Mouse (Mus musculus) heart, embryonic 12.5 days (tissue): Measurements from ENCODE around the gene C1qtnf1. TPM values are rescaled to one million over a fixed set of nuclear protein-coding genes. Genes with fewer than 3 reads are reported as not detected.

Experiments used
- ATAC-seq: fragments of 200-750 bp; cut with Nextera tagmentation; 2 replicates; pipeline ENCODE4 v1.8.0; 2017; ENCODE audit warnings: moderate TSS enrichment, moderate library complexity; ENCODE audit not compliant: insufficient number of reproducible peaks, low FRiP score
- H3K27ac ChIP-seq: fragments of 300-500 bp; sonication (generic); 2 replicates; pipeline ENCODE4 v1.5.1; 2016; ENCODE audit warnings: mild to moderate bottlenecking, moderate library complexity; ENCODE audit not compliant: poor library complexity, severe bottlenecking
- H3K27me3 ChIP-seq: fragments of 300-500 bp; sonication (generic); replicated peaks from 2 replicates; pipeline ENCODE4 v1.6.1; 2016; ENCODE audit warnings: mild to moderate bottlenecking, moderate library complexity
- H3K36me3 ChIP-seq: fragments of 300-500 bp; sonication (generic); 2 replicates; pipeline ENCODE4 v1.6.1; 2016; ENCODE audit warnings: mild to moderate bottlenecking, moderate library complexity
- H3K4me1 ChIP-seq: fragments of 300-500 bp; sonication (generic); replicated peaks from 2 replicates; pipeline ENCODE4 v1.6.1; 2016; ENCODE audit warnings: mild to moderate bottlenecking
- H3K4me2 ChIP-seq: fragments of 300-500 bp; sonication (generic); 2 replicates; pipeline ENCODE4 v1.6.1; 2016; ENCODE audit warnings: mild to moderate bottlenecking, moderate library complexity
- H3K4me3 ChIP-seq: fragments of 300-500 bp; sonication (generic); 2 replicates; pipeline ENCODE4 v1.5.1; 2016; ENCODE audit warnings: mild to moderate bottlenecking
- H3K9ac ChIP-seq: fragments of 300-500 bp; sonication (generic); 2 replicates; pipeline ENCODE4 v1.6.1; 2016; ENCODE audit warnings: mild to moderate bottlenecking, moderate library complexity
- H3K9me3 ChIP-seq: fragments of 300-500 bp; sonication (generic); replicated peaks from 2 replicates; pipeline ENCODE4 v1.6.1; 2016; ENCODE audit warnings: mild to moderate bottlenecking, moderate library complexity
- WGBS: fragments of 180-500 bp; shearing (Covaris S2); methylation state at CpG from one replicate; pipeline ENCODE4 v1.1.7; 2016; 5-methylcytosine and 5-hydroxymethylcytosine counted together
- polyA plus RNA-seq: library from polyadenylated mRNA; unstranded; fragments of >200 nt; fragmentation: Nextera tagmentation; extraction: Ambion mirVana; gene quantifications from 2 replicates; pipeline ENCODE4 v1.2.1, GENCODE M21; 2016

Gene C1qtnf1
- polyA plus RNA-seq, 1 experiment from 2014 or later, result 4.9 TPM

GRCm38 (mm10) chr11:118424621-118425335 lies 3.2 kb upstream of the C1qtnf1 start:
- Histone ChIP-seq H3K4me2 (no peak overlapping the region), H3K9ac (no peak overlapping the region), H3K4me3 (no peak overlapping the region), H3K27me3 (no peaks in the 10 kb centered on the region; the same call in 1 of the 2 replicates), H3K36me3 (no peaks in the 10 kb centered on the region), H3K27ac (no peak overlapping the region), H3K9me3 (no peaks in the 10 kb centered on the region), H3K4me1 (peaks cover 52% of the 10 kb centered on the region)
- 49% methylated on average over 13 of the region's 13 CpGs for WGBS
- no peak for ATAC-seq

- no peak for ATAC-seq
- Histone ChIP-seq H3K4me3 (no peak overlapping the region), H3K4me2 (no peak overlapping the region), H3K27ac (no peak overlapping the region), H3K36me3 (no peaks in the 10 kb centered on the region), H3K9me3 (no peaks in the 10 kb centered on the region), H3K27me3 (no peaks in the 10 kb centered on the region; the same call in 1 of the 2 replicates), H3K9ac (no peak overlapping the region), H3K4me1 (peaks cover 66% of the 10 kb centered on the region)
- 63% methylated on average over 5 of the region's 5 CpGs for WGBS
Observed at GRCm38 (mm10) chr11:118426765-118427164, 1.2 kb upstream of the C1qtnf1 start.

GRCm38 (mm10) chr11:118427266-118427779 lies 680 bp upstream of the C1qtnf1 start:
- WGBS, result 31% methylated on average over 3 of the region's 3 CpGs
- no peak for ATAC-seq
- Histone ChIP-seq H3K4me3 (no peak overlapping the region), H3K4me2 (peak overlapping the region; percentile 61), H3K36me3 (no peaks in the 10 kb centered on the region), H3K9me3 (no peaks in the 10 kb centered on the region), H3K4me1 (peaks cover 72% of the 10 kb centered on the region), H3K9ac (no peak overlapping the region), H3K27me3 (no peaks in the 10 kb centered on the region; the same call in 1 of the 2 replicates), H3K27ac (0 out of 2 replicates have a peak overlapping the region, but pooled peaks have one; percentile 58)

- peak overlapping the region; percentile 58; the same call in 1 of the 2 replicates for H3K9ac ChIP-seq
- 7% methylated on average over 11 of the region's 11 CpGs for WGBS
- H3K27ac ChIP-seq, result peak overlapping the region; percentile 58
- no peaks in the 10 kb centered on the region for H3K36me3 ChIP-seq
- H3K27me3 ChIP-seq, result no peaks in the 10 kb centered on the region; the same call in 1 of the 2 replicates
- H3K4me1 ChIP-seq, result peaks cover 75% of the 10 kb centered on the region
- H3K4me3 ChIP-seq, result peak overlapping the region; percentile 31
- no peak for ATAC-seq
- H3K9me3 ChIP-seq, result no peaks in the 10 kb centered on the region
- peak overlapping the region; percentile 61 for H3K4me2 ChIP-seq
Observed at GRCm38 (mm10) chr11:118428460-118428868, 461 bp downstream of the C1qtnf1 start.

GRCm38 (mm10) chr11:118428944-118429709 lies 1.1 kb downstream of the C1qtnf1 start:
- H3K4me2 ChIP-seq, result peak overlapping the region; percentile 61
- no peak for ATAC-seq
- H3K4me1 ChIP-seq, result peaks cover 75% of the 10 kb centered on the region
- no peaks in the 10 kb centered on the region for H3K9me3 ChIP-seq
- no peaks in the 10 kb centered on the region for H3K36me3 ChIP-seq
- 56% methylated on average over 8 of the region's 8 CpGs for WGBS
- no peaks in the 10 kb centered on the region; the same call in 1 of the 2 replicates for H3K27me3 ChIP-seq
- H3K4me3 ChIP-seq, result peak overlapping the region; percentile 31
- H3K27ac ChIP-seq, result peak overlapping the region; percentile 58; the same call in 1 of the 2 replicates
- peak overlapping the region; percentile 58; the same call in 1 of the 2 replicates for H3K9ac ChIP-seq

- no peaks in the 10 kb centered on the region for H3K36me3 ChIP-seq
- no peak overlapping the region for H3K4me3 ChIP-seq
- peaks cover 71% of the 10 kb centered on the region for H3K4me1 ChIP-seq
- no peak for ATAC-seq
- no peak overlapping the region for H3K9ac ChIP-seq
- no peaks in the 10 kb centered on the region for H3K9me3 ChIP-seq
- 42% methylated on average over 4 of the region's 4 CpGs for WGBS
- no peak overlapping the region for H3K4me2 ChIP-seq
- H3K27ac ChIP-seq, result no peak overlapping the region
- peaks cover 3% of the 10 kb centered on the region; the same call in 1 of the 2 replicates for H3K27me3 ChIP-seq
Observed at GRCm38 (mm10) chr11:118430291-118430885, 2.4 kb downstream of the C1qtnf1 start.

GRCm38 (mm10) chr11:118431100-118431948 lies 3.3 kb downstream of the C1qtnf1 start:
- ATAC-seq, result no peak; the same call in 1 of the 2 replicates
- Histone ChIP-seq H3K9me3 (no peaks in the 10 kb centered on the region), H3K9ac (no peak overlapping the region), H3K27ac (no peak overlapping the region), H3K4me1 (peaks cover 68% of the 10 kb centered on the region), H3K4me2 (no peak overlapping the region), H3K4me3 (no peak overlapping the region), H3K36me3 (no peaks in the 10 kb centered on the region), H3K27me3 (peaks cover 6% of the 10 kb centered on the region; the same call in 1 of the 2 replicates)
- 65% methylated on average over 16 of the region's 16 CpGs for WGBS

GRCm38 (mm10) chr11:118433398-118433868 lies 5.4 kb downstream of the C1qtnf1 start:
- Histone ChIP-seq H3K9ac (no peak overlapping the region), H3K27me3 (0 out of 2 replicates have a peak, but pooled peaks cover 6% of the 10 kb centered on the region), H3K36me3 (no peaks in the 10 kb centered on the region), H3K27ac (no peak overlapping the region), H3K9me3 (no peaks in the 10 kb centered on the region), H3K4me1 (peaks cover 50% of the 10 kb centered on the region), H3K4me2 (peak overlapping the region; percentile 63), H3K4me3 (peak overlapping the region; percentile 37)
- no peak for ATAC-seq
- 62% methylated on average over 10 of the region's 10 CpGs for WGBS

GRCm38 (mm10) chr11:118434093-118434492 lies 6.1 kb downstream of the C1qtnf1 start:
- H3K36me3 ChIP-seq, result no peaks in the 10 kb centered on the region
- peak overlapping the region; percentile 62; the same call in 1 of the 2 replicates for H3K9ac ChIP-seq
- H3K27me3 ChIP-seq, result 0 out of 2 replicates have a peak, but pooled peaks cover 6% of the 10 kb centered on the region
- 31% methylated on average over 13 of the region's 13 CpGs for WGBS
- peaks cover 50% of the 10 kb centered on the region for H3K4me1 ChIP-seq
- ATAC-seq, result no peak
- peak overlapping the region; percentile 63 for H3K4me2 ChIP-seq
- H3K9me3 ChIP-seq, result no peaks in the 10 kb centered on the region
- no peak overlapping the region for H3K27ac ChIP-seq
- peak overlapping the region; percentile 37 for H3K4me3 ChIP-seq

- H3K4me2 ChIP-seq, result no peak overlapping the region
- H3K9me3 ChIP-seq, result no peaks in the 10 kb centered on the region
- peaks cover 38% of the 10 kb centered on the region for H3K4me1 ChIP-seq
- no peak overlapping the region for H3K4me3 ChIP-seq
- H3K27me3 ChIP-seq, result 0 out of 2 replicates have a peak, but pooled peaks cover 6% of the 10 kb centered on the region
- H3K27ac ChIP-seq, result no peak overlapping the region
- H3K9ac ChIP-seq, result no peak overlapping the region
- ATAC-seq, result no peak
- no peaks in the 10 kb centered on the region for H3K36me3 ChIP-seq
- 44% methylated on average over 6 of the region's 6 CpGs for WGBS
Observed at GRCm38 (mm10) chr11:118436471-118436935, 8.5 kb downstream of the C1qtnf1 start.
